Mouse (Mus musculus): ENCODE results near the gene Fbxo8.
A peak's percentile ranks its signal among the peaks of the same experiment; 100 is the strongest.

The Fbxo8 gene

GRCm38 (mm10) chr8:56611736-56612135, 60.8 kb downstream of the Fbxo8 start:
- no peak for DNase-seq (ENCODE audit: low spot score)

DNA sequence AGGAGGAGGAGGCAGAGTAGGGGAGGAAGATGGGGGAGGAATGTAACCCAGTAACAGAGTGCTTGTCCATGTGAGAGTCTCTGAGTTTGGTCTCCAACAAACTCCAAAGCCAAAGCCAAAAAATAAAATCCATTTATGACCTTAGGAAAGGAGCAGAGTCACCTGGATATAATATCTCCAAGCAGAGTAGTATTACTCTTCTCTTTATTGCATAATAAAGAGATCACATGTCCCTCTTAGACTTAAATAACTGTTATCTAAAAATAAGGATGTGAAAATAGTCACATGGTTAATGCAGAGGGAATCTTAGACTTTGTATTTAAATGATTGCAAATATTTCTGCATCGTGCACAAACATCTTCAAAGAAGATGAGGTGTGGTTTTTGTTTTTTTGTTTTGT, 63.3 kb downstream of the Fbxo8 start:
- DNase-seq (ENCODE audit: low spot score): no peak

- peak; percentile 75 for DNase-seq (ENCODE audit: low spot score)
Measured at GRCm38 (mm10) chr8:56615005-56615404, 64.1 kb downstream of the Fbxo8 start.

- DNase-seq (ENCODE audit: low spot score): peak; percentile 21
Measured at GRCm38 (mm10) chr8:56616260-56616659, 65.4 kb downstream of the Fbxo8 start.

- DNase-seq (ENCODE audit: low spot score): no peak
Measured at GRCm38 (mm10) chr8:56617271-56617670, 66.4 kb downstream of the Fbxo8 start.

DNA sequence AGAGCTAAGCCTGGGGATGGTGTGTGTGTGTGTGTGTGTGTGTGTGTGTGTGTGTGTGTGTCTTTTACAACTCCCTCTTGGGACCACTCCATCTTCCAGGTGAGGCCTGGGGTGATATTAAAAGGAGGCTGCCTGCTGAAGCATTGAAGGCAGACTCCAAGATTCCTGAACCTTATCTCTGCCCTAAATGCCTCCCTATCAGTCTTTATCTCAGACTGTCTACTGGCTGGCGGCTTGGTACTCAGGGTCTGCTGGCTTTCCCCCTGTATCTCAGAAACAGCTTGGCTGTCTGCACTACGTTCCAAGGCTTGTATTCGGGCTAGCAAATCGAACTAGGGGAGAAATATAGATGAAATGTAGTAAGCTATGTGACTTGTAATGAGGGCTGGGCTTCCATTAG, 68.2 kb downstream of the Fbxo8 start:
- no peak for DNase-seq (ENCODE audit: low spot score)

- DNase-seq (ENCODE audit: low spot score): no peak
Measured at GRCm38 (mm10) chr8:56619571-56619970, 68.7 kb downstream of the Fbxo8 start.

DNA sequence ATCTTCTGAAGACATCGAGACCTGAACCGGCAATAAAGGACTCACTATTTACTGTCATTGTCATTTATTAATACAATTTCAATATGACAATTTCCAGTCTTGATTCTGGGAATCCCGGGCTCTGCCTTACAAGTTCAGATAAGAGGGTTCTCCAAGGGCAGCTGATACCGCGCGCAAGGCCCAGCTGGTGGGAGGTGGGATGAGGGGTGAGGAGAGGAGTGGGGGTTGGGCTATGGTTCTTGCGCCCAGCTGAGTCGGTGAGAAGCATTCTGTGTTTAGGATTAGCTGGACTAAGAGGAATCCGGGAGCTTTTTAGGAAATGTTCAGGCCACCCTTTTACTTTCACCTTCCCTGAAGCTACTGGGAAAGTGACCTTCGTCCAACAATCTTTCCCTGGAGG, 69.8 kb downstream of the Fbxo8 start:
- no peak for DNase-seq (ENCODE audit: low spot score)

GRCm38 (mm10) chr8:56621093-56621492, 70.2 kb downstream of the Fbxo8 start:
- DNase-seq (ENCODE audit: low spot score): no peak

- no peak for DNase-seq (ENCODE audit: low spot score)
Measured at GRCm38 (mm10) chr8:56622470-56623024, 71.7 kb downstream of the Fbxo8 start.

DNA sequence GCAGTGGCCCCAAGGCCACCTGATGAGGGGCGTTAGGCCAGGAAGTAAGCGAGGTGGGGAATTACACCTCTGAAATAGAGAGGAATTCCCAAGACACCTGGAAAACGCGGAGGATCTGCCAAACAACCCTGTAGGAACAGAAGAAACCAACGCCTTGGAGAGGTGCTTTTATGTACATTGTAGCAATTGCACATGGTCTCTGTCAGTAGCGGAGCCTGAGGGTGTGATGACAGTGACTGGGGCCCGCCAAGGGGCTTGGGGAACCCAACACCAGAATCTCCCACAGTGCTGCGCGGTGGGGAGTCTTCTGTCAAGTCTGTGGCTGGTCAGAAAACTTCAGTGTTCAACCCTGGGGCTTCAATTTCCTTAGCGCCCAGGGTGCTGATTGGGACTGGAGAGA, 72.5 kb downstream of the Fbxo8 start:
- no peak for DNase-seq (ENCODE audit: low spot score)

- DNase-seq (ENCODE audit: low spot score): peak; percentile 21
Measured at GRCm38 (mm10) chr8:56629160-56629559, 78.3 kb downstream of the Fbxo8 start.

DNA sequence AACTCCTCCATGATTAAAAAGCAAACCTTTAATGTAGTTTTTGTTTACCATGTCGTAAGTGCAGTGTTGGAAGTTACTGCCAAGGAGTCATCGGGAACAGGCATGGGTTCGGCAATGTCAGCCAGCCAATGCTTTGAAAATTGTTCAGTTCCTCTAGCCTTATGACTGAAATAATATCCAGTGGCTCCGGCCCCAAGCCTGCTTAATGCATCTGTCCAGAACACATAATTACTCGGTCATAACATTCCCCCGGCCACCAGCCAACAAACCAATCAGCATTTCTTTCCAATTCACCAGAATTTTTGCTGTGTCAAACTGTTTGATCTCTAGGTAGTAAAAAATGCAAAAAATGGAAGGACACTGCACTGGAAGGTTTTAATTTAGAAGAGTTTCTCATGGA, 88.4 kb downstream of the Fbxo8 start:
- no peak for DNase-seq (ENCODE audit: low spot score)
